Mouse (Mus musculus): ENCODE measurements around the gene Nol7. TPM values are rescaled to one million over a fixed set of nuclear protein-coding genes. Genes with fewer than 3 reads are reported as not detected.

The Nol7 gene
- total RNA-seq, 2 experiments from 2014 or later = 118 to 138 TPM

- no peak for DNase-seq
- intact Hi-C loops (cut with DNase I) = no loop called here
- no peak overlapping the region for H3K4me3 ChIP-seq
- TF ChIP-seq CTCF (IDR thresholded peaks at IDR 0.05) = no peak
- no peak overlapping the region for H3K27ac ChIP-seq
Measured at GRCm38 (mm10) chr13:43443706-43444105, 45.5 kb downstream of the Nol7 start.

- TF ChIP-seq CTCF (IDR thresholded peaks at IDR 0.05) = no peak
- Histone ChIP-seq H3K4me3 (no peak overlapping the region), H3K27ac (no peak overlapping the region)
- no peak for DNase-seq
- intact Hi-C loops (cut with DNase I) = no loop called here
Measured at GRCm38 (mm10) chr13:43444717-43445116, 46.5 kb downstream of the Nol7 start.

DNA sequence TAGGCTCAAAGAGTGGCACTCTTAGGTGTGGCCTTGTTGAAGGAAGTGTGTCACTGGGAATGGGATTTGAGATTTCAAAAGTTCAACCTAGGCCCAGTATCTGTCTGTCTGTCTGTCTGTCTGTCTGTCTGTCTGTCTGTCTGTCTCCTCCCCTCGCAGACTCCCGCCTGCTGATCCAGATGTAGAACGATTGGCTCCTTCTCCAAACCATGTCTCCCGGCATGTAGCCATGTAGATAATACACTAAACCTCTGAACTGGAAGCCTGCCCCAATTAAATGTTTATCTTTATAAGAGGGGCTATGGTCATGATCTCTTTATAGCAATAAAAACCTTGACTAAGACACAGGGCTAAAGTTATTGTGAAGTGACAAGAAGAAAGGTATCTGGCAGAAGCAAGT, 47.6 kb downstream of the Nol7 start:
- DNase-seq = no peak
- Histone ChIP-seq H3K27ac (no peak overlapping the region), H3K4me3 (no peak overlapping the region)
- intact Hi-C loops (cut with DNase I) = no loop called here
- TF ChIP-seq CTCF (IDR thresholded peaks at IDR 0.05) = no peak

- intact Hi-C loops (cut with DNase I) = no loop called here
- no peak for TF ChIP-seq CTCF (IDR thresholded peaks at IDR 0.05)
- Histone ChIP-seq H3K27ac (no peak overlapping the region), H3K4me3 (no peak overlapping the region)
- no peak for DNase-seq
Measured at GRCm38 (mm10) chr13:43447721-43448120, 49.5 kb downstream of the Nol7 start.

- no peak overlapping the region for H3K4me3 ChIP-seq
- no peak for TF ChIP-seq CTCF (IDR thresholded peaks at IDR 0.05)
- H3K27ac ChIP-seq = no peak overlapping the region
- intact Hi-C loops (cut with DNase I) = no loop called here
- no peak for DNase-seq
Measured at GRCm38 (mm10) chr13:43450686-43451085, 52.5 kb downstream of the Nol7 start.

DNA sequence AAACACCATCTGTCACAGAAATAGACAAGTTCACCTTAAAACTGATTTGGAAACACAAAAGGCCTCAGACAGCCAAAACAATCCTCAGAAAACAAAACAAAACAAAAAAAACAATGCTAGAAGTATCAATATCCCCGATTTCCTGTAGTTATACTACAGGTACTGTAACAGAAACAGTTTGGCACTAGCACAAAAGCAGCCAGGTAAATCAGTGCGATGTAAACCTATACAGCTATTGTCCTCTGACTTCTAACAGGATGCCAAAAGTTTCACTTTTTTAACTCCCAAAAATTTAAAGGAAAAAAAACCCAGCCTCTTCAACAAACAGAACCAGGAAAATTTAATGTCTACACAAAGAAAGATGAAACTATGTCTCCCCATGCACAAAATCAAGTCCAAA, 54.0 kb downstream of the Nol7 start:
- no peak for TF ChIP-seq CTCF (IDR thresholded peaks at IDR 0.05)
- intact Hi-C loops (cut with DNase I) = no loop called here
- Histone ChIP-seq H3K4me3 (no peak overlapping the region), H3K27ac (no peak overlapping the region)
- no peak for DNase-seq

- Histone ChIP-seq H3K4me3 (no peak overlapping the region), H3K27ac (0 out of 2 replicates have a peak overlapping the region, but pooled peaks have one; percentile 16)
- no peak for DNase-seq
- no peak for TF ChIP-seq CTCF (IDR thresholded peaks at IDR 0.05)
- intact Hi-C loops (cut with DNase I) = no loop called here
Measured at GRCm38 (mm10) chr13:43452843-43453605, 54.8 kb downstream of the Nol7 start.

DNA sequence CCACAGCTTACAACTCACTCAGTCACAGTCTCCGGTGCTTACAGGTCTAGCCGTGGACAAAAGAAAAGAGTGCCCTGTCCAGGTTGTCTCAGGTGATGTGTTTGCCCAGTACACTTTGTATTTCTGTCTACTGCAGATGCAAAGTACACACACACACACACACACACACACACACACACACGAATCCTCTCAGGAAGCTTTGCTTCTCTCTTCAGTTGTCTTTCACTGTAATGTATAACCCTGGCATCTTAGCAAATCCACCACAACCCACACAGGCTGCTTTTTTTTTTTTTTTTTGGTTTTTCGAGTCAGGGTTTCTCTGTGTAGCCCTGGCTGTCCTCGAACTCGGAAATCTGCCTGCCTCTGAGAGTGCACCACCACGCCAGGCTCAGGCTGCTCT, 56.2 kb downstream of the Nol7 start:
- no peak for TF ChIP-seq CTCF (IDR thresholded peaks at IDR 0.05)
- DNase-seq = no peak
- Histone ChIP-seq H3K27ac (no peak overlapping the region), H3K4me3 (no peak overlapping the region)
- intact Hi-C loops (cut with DNase I) = no loop called here

Other genes starting within 250 kb of the Nol7 start
- gene Tbc1d7, start 226.9 kb upstream of the Nol7 start, total RNA-seq (2021) = 10 to 100 TPM; 20.7 to 29.4 TPM
- gene Gfod1, start 94.2 kb upstream of the Nol7 start, total RNA-seq (2021) = 1 to 10 TPM; 4.3 to 8.2 TPM
- gene Sirt5, start 32.9 kb upstream of the Nol7 start, total RNA-seq (2021) = 10 to 100 TPM; 12.1 to 19.8 TPM
- gene Ranbp9, start 82.9 kb downstream of the Nol7 start, total RNA-seq (2021) = 10 to 100 TPM; 48.6 to 51.2 TPM
- gene Mcur1, start 161.8 kb downstream of the Nol7 start, total RNA-seq (2021) = 10 to 100 TPM; 30.4 to 36.1 TPM
- gene Rnf182, start 217.3 kb downstream of the Nol7 start, total RNA-seq (2021) = under 1 TPM in 1 of 2 experiments, not detected in 1; 0.08 TPM